Mouse (Mus musculus): ENCODE measurements around the gene Trmt44. TPM values are rescaled to one million over a fixed set of nuclear protein-coding genes. Genes with fewer than 3 reads are reported as not detected.
A peak's percentile ranks its signal among the peaks of the same experiment; 100 is the strongest.

Trmt44 gene
- polyA plus RNA-seq, 1 experiment from 2014 or later = 9.4 TPM

DNA sequence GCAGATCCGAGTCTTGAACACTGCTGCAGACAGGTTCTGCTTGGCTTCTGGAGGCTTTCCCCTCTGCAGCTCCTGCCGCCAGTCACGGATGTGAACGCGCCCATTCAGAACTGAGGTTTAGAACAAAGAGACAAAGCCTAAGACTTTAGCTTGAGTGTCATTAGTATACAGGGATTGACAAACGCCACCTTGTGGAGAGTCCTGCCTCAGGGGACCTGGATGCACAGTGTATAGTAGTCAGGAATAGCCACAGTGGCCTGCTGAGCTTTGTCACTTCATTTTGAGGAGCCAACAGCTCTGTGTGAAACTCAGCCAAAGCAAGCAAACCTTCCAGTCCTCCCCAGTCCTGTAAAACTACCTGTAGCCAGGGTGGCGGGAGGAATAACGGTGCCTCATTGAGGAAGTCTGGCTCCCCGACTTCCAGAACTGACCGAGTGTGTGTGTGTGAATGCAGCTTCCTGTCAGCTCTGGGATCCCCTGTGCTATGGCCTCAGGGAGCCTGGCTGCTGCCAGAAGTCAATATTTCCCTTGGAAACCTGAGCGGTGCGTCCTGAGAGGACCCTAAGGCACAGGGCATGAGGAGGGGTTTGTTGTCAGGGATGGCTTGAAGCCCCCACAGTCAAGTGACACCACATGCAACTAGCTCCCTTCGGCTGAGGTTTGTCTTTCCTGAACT, 16.8 kb downstream of the Trmt44 start:
- ATAC-seq = no peak

DNA sequence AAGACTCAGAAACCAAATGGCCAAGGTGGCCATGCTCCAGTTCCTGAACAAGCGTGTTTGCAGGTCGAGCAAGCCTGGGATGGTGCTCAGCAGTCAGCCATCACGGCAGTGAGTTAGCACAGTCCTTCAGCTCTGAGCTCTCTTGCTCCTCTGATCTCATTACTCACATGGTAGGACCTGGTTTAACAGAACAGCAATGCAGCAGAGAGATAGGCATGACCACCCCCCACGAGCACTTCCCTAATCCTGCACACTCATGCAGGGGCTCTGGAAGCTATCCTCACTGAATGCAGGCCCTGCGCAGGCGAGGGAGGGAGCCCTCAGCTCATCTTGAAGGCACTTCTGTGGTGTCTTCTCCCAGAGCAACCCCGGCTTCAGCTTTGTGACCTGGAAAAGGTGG, 18.5 kb downstream of the Trmt44 start:
- Histone ChIP-seq H3K9ac (ENCODE audit: low read depth, low read length) (no peak overlapping the region), H3K27me3 (replicated peaks; ENCODE audit: control insufficient read depth, insufficient read depth, low read length) (no peaks in the 10 kb centered on the region), H3K4me3 (ENCODE audit: low read length) (no peak overlapping the region), H3K4me1 (ENCODE audit: control insufficient read depth, insufficient read depth, low read length) (peaks cover 13% of the 10 kb centered on the region), H3K9me3 (ENCODE audit: control insufficient read depth, low read length) (no peaks in the 10 kb centered on the region), H3K27ac (ENCODE audit: low read length) (no peak overlapping the region), H3K36me3 (ENCODE audit: control insufficient read depth, insufficient read depth, low read length) (peaks cover 18% of the 10 kb centered on the region; the same call in 1 of the 2 replicates), H3K4me2 (ENCODE audit: low read depth, low read length) (no peak overlapping the region)
- WGBS = 88% methylated on average over 7 of the region's 7 CpGs
- ATAC-seq = no peak

More for the DNA sequence above, 16.8 kb downstream of the Trmt44 start:
- no peak overlapping the region for H3K4me3 ChIP-seq (ENCODE audit: low read length)
- H3K27me3 ChIP-seq (replicated peaks; ENCODE audit: control insufficient read depth, insufficient read depth, low read length) = no peaks in the 10 kb centered on the region
- no peak overlapping the region for H3K9ac ChIP-seq (ENCODE audit: low read depth, low read length)
- H3K36me3 ChIP-seq (ENCODE audit: control insufficient read depth, insufficient read depth, low read length) = peaks cover 25% of the 10 kb centered on the region
- H3K9me3 ChIP-seq (ENCODE audit: control insufficient read depth, low read length) = no peaks in the 10 kb centered on the region
- 77% methylated on average over 13 of the region's 13 CpGs for WGBS
- H3K4me1 ChIP-seq (ENCODE audit: control insufficient read depth, insufficient read depth, low read length) = 0 out of 2 replicates have a peak, but pooled peaks cover 2% of the 10 kb centered on the region
- H3K4me2 ChIP-seq (ENCODE audit: low read depth, low read length) = no peak overlapping the region
- H3K27ac ChIP-seq (ENCODE audit: low read length) = no peak overlapping the region

DNA sequence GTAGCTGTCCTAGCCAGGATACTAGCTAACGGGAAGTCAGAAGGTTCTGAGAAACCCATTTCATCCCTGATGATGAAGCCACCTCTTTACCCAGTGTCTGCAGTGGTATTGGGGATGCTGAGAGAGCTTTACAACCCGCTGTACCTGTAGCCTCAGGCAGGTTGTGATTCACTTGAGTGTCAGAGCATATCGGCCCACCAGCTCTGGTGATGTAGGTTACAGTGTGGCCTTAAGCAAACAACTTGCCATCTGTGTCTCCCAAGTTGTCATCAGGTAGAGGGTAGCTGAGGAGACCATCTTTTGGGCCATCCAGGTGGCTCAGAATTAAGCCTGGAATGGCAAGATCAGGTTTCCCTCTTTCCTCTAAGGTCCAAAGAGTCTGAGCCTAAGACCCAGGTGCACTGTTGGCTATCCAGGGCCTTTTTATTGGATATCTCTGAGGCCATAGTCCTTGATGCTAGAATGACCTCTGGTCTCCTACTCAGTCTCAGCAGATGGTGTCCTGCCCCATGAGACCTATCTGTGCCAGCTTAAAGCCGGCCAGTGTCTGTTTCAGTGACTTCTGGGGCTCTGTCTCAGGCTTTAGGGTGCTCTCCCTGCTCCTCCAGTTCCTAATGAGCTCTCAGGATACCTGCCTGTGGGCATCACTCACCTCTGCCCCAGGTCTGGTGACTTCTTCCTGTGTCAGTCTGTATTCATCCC, 21.9 kb downstream of the Trmt44 start:
- no peak overlapping the region for H3K4me3 ChIP-seq (ENCODE audit: low read length)
- peak; percentile 33; the same call in 1 of the 2 replicates for ATAC-seq

DNA sequence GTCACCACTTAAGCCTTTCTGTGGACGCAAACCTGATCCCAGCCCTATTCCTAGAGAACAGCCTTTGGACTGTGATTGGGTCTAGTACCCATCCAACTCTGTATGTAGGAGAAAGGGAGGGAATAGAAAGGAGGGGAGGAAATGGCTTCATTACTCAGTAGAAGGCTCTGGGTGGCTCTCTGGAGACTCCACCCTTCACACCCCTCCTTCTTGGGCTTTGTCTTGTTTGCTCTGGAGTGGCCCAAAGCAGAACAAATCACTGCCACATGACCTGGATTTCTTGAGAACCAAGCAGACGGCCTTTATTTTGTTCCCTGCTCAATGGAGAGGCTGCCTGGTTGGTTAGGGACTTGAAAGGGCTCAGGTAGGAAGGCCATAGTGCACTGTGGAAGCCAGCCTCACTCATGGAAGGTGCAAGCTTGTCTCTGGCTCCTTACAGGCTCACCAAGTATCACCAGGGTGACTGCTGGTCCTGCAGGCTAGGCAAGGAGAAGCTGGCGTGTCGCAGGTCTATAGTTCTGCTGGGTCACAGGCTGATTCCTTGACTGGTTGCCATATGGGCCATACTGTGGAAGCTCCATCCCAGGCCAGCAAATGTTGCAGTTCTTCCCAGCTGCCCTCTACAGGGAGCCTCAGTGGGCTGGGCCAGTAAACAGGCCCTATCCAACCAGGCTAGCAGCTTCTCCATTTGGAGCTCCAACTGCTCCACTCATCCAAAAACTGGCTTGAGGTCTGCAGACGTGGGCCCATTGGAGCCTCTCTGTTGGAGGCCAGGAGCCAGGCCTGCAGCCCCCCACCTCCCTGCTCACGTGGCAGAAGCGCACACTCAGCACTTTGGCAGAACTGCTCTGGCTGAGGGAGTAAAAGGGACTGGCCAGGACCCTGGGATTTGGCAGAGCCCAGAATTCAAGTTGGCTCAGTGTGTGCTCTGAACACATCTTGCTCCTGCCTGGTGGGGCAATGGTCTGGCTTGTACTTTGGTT, 22.7 kb downstream of the Trmt44 start:
- Histone ChIP-seq H3K36me3 (ENCODE audit: control insufficient read depth, insufficient read depth, low read length) (peaks cover 5% of the 10 kb centered on the region; the same call in 1 of the 2 replicates), H3K27ac (ENCODE audit: low read length) (0 out of 2 replicates have a peak overlapping the region, but pooled peaks have one; percentile 2), H3K4me3 (ENCODE audit: low read length) (no peak overlapping the region), H3K27me3 (replicated peaks; ENCODE audit: control insufficient read depth, insufficient read depth, low read length) (no peaks in the 10 kb centered on the region), H3K4me2 (ENCODE audit: low read depth, low read length) (no peak overlapping the region), H3K9ac (ENCODE audit: low read depth, low read length) (0 out of 2 replicates have a peak overlapping the region, but pooled peaks have one; percentile 15), H3K9me3 (ENCODE audit: control insufficient read depth, low read length) (no peaks in the 10 kb centered on the region), H3K4me1 (ENCODE audit: control insufficient read depth, insufficient read depth, low read length) (peaks cover 11% of the 10 kb centered on the region)
- peak; percentile 71 for ATAC-seq
- WGBS = 43% methylated on average over 7 of the region's 7 CpGs

More for the DNA sequence above, 21.9 kb downstream of the Trmt44 start:
- 85% methylated on average over 4 of the region's 4 CpGs for WGBS
- Histone ChIP-seq H3K27me3 (replicated peaks; ENCODE audit: control insufficient read depth, insufficient read depth, low read length) (no peaks in the 10 kb centered on the region), H3K9ac (ENCODE audit: low read depth, low read length) (0 out of 2 replicates have a peak overlapping the region, but pooled peaks have one; percentile 15), H3K4me1 (ENCODE audit: control insufficient read depth, insufficient read depth, low read length) (peaks cover 11% of the 10 kb centered on the region), H3K36me3 (ENCODE audit: control insufficient read depth, insufficient read depth, low read length) (peaks cover 8% of the 10 kb centered on the region; the same call in 1 of the 2 replicates), H3K27ac (ENCODE audit: low read length) (no peak overlapping the region), H3K9me3 (ENCODE audit: control insufficient read depth, low read length) (no peaks in the 10 kb centered on the region), H3K4me2 (ENCODE audit: low read depth, low read length) (no peak overlapping the region)

DNA sequence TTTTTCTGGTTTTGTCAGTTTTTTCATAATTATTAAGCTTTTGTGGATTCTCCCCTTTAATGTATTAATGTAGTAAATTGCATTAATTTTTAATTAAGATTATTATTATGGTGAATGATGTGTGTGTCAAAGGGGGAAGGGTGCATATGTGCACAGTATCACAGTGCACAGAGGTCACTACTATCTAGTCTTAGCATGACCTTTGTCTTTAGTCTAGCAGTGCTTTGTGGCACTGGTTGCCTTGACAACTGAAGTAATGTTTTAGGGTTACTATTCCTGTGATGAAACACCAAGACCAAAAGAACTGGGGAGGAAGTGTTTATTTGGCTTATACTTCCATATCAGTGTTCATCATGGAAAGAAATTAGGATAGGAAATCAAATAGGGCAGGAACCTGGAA, 28.7 kb downstream of the Trmt44 start:
- Histone ChIP-seq H3K4me2 (ENCODE audit: low read depth, low read length) (no peak overlapping the region), H3K27ac (ENCODE audit: low read length) (no peak overlapping the region), H3K9me3 (ENCODE audit: control insufficient read depth, low read length) (no peaks in the 10 kb centered on the region), H3K27me3 (replicated peaks; ENCODE audit: control insufficient read depth, insufficient read depth, low read length) (no peaks in the 10 kb centered on the region), H3K36me3 (ENCODE audit: control insufficient read depth, insufficient read depth, low read length) (no peaks in the 10 kb centered on the region), H3K4me1 (ENCODE audit: control insufficient read depth, insufficient read depth, low read length) (0 out of 2 replicates have a peak, but pooled peaks cover 2% of the 10 kb centered on the region), H3K9ac (ENCODE audit: low read depth, low read length) (no peak overlapping the region), H3K4me3 (ENCODE audit: low read length) (no peak overlapping the region)
- ATAC-seq = no peak

DNA sequence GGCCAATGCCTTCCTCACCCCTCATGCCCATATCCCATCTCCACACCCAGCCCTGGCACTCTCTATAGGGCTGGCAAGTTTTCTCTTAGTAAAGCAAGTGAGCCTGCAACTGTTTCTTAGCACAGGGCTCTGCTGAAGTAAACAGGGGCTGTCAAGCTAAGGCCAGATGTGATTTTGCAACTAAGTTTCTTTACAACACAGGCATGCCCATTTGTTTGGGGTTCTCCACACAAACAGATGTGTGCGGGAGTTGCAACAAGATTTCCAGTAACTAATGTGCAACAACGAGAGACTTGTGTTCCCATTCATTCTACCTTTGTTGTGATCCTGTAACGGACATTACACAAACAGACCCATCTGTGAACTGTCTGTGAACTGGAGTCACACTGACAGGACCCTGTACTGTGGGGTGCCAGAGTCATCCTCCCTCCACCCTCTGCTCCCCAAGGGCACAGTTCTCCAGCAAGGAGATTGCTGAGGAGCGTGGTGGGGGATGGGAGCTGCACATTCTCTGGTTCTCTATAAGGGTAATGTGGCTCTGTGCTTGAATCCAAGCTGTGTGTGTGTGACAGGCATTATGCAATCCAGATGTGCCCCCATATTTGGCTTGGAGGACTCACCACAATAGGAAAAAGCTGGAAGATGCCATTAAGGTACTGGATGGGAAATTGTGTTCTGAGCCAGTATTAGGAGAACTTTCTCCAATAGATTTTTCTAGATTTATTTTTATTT, 33.6 kb downstream of the Trmt44 start:
- no peak overlapping the region for H3K4me2 ChIP-seq (ENCODE audit: low read depth, low read length)
- H3K27me3 ChIP-seq (replicated peaks; ENCODE audit: control insufficient read depth, insufficient read depth, low read length) = no peaks in the 10 kb centered on the region
- WGBS = 57% methylated on average over 4 of the region's 4 CpGs
- no peaks in the 10 kb centered on the region for H3K9me3 ChIP-seq (ENCODE audit: control insufficient read depth, low read length)
- no peak overlapping the region for H3K9ac ChIP-seq (ENCODE audit: low read depth, low read length)
- H3K27ac ChIP-seq (ENCODE audit: low read length) = peak overlapping the region; percentile 42
- no peaks in the 10 kb centered on the region for H3K36me3 ChIP-seq (ENCODE audit: control insufficient read depth, insufficient read depth, low read length)
- H3K4me1 ChIP-seq (ENCODE audit: control insufficient read depth, insufficient read depth, low read length) = peaks cover 6% of the 10 kb centered on the region; the same call in 1 of the 2 replicates
- no peak for ATAC-seq
- H3K4me3 ChIP-seq (ENCODE audit: low read length) = no peak overlapping the region

DNA sequence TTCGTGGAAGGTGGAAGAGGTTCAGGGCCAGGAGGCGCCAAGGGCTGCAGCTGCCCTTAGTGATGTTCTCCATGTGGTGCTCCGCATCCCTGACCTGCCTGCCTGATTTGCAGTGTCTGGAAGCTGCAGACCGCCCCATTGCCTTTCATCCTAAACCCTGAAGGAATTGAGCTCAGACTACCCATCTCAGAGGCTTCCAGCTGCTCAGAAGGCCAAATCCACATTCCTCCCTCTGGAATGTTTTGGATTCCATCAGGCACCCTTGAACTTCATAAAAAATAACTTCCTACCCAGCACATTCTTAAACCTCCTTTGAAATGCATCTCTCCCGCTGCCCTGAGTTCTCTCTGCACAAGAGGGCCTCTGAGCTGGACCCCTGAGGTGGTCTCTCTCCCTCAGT, 34.3 kb downstream of the Trmt44 start:
- Histone ChIP-seq H3K4me3 (ENCODE audit: low read length) (no peak overlapping the region), H3K27ac (ENCODE audit: low read length) (peak overlapping the region; percentile 50), H3K36me3 (ENCODE audit: control insufficient read depth, insufficient read depth, low read length) (no peaks in the 10 kb centered on the region), H3K27me3 (replicated peaks; ENCODE audit: control insufficient read depth, insufficient read depth, low read length) (no peaks in the 10 kb centered on the region), H3K9me3 (ENCODE audit: control insufficient read depth, low read length) (no peaks in the 10 kb centered on the region), H3K4me1 (ENCODE audit: control insufficient read depth, insufficient read depth, low read length) (peaks cover 6% of the 10 kb centered on the region; the same call in 1 of the 2 replicates), H3K9ac (ENCODE audit: low read depth, low read length) (no peak overlapping the region), H3K4me2 (ENCODE audit: low read depth, low read length) (no peak overlapping the region)
- WGBS = 42% methylated on average over 5 of the region's 5 CpGs
- no peak for ATAC-seq

DNA sequence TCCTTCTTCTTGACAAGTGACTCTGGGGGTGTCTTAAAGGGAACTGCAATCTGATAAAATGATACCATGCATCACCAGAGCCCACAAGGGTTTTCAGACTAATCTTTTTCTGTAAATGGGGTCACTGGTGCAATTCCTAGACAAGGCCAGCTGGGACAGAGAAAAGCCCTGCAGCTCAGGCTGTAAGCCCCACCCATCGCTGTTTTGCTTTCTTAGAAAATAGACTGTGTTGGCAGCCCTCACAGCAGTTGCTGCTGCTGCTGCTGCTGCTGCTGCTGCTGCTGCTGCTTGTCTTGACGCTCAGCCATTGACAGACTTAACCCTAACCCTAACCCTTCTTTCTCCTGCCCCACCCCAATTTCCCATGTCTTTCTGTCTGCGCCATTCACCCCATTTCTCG, 35.3 kb downstream of the Trmt44 start:
- H3K4me2 ChIP-seq (ENCODE audit: low read depth, low read length) = no peak overlapping the region
- no peak overlapping the region for H3K4me3 ChIP-seq (ENCODE audit: low read length)
- no peak overlapping the region for H3K9ac ChIP-seq (ENCODE audit: low read depth, low read length)
- no peak for ATAC-seq
- no peaks in the 10 kb centered on the region for H3K27me3 ChIP-seq (replicated peaks; ENCODE audit: control insufficient read depth, insufficient read depth, low read length)
- H3K4me1 ChIP-seq (ENCODE audit: control insufficient read depth, insufficient read depth, low read length) = peaks cover 6% of the 10 kb centered on the region; the same call in 1 of the 2 replicates
- WGBS = 66% methylated on average over 4 of the region's 4 CpGs
- H3K9me3 ChIP-seq (ENCODE audit: control insufficient read depth, low read length) = no peaks in the 10 kb centered on the region
- H3K36me3 ChIP-seq (ENCODE audit: control insufficient read depth, insufficient read depth, low read length) = no peaks in the 10 kb centered on the region
- H3K27ac ChIP-seq (ENCODE audit: low read length) = no peak overlapping the region
